Mouse (Mus musculus) cerebellum, adult 2 months (tissue): Measurements from ENCODE around the gene Etnk1.

ENCODE experiments used
- CTCF ChIP-seq: fragments of 200-500 bp; IDR thresholded peaks from 2 replicates; pipeline ENCODE4 v1.5.1; 2011; ENCODE audit warnings: low read depth, mild to moderate bottlenecking, control low read depth, low read length, moderate library complexity, borderline replicate concordance; ENCODE audit not compliant: insufficient read depth
- POLR2A ChIP-seq: fragments of 200-500 bp; IDR thresholded peaks from 2 replicates; pipeline ENCODE4 v1.6.1; 2011; ENCODE audit warnings: low read length, control low read depth, borderline replicate concordance; ENCODE audit not compliant: insufficient read depth

- TF ChIP-seq POLR2A (no peak), CTCF (no peak)
Observed at GRCm38 (mm10) chr6:143167409-143167919, 443 bp downstream of the Etnk1 start.
